Mouse (Mus musculus) large intestine, adult 2 months (tissue): ENCODE measurements around the gene Otub1. TPM values are rescaled to one million over a fixed set of nuclear protein-coding genes. Genes with fewer than 3 reads are reported as not detected.

ENCODE experiments used
- DNase-seq: peaks from one replicate; pipeline ENCODE4 v3.0.0-alpha.2; 2012; ENCODE audit warnings: low read depth, low spot score
- WGBS: fragments of 180-500 bp; shearing (Covaris S2); methylation state at CpG from one replicate; pipeline ENCODE4 v1.1.7; 2018; 5-methylcytosine and 5-hydroxymethylcytosine counted together
- polyA plus RNA-seq: library from polyadenylated mRNA; depleted of rRNA; stranded (reverse); fragments of >200 nt; gene quantifications from 2 replicates; pipeline ENCODE4 v1.2.3, GENCODE M21; 2012; rRNA removed

Gene Otub1
- polyA plus RNA-seq, 1 experiment, result 118 TPM

GRCm38 (mm10) chr19:7151927-7152653 is 54.0 kb downstream of the Otub1 start:
- 92% methylated on average over 6 of the region's 6 CpGs for WGBS

GRCm38 (mm10) chr19:7151300-7151926 is 54.7 kb downstream of the Otub1 start:
- WGBS, result 93% methylated on average over 7 of the region's 7 CpGs
- DNase-seq, result no peak

More at GRCm38 (mm10) chr19:7151927-7152653, 54.0 kb downstream of the Otub1 start:
- DNase-seq, result no peak

GRCm38 (mm10) chr19:7149158-7149685 is 56.9 kb downstream of the Otub1 start:
- no peak for DNase-seq
- 85% methylated on average over 7 of the region's 7 CpGs for WGBS

GRCm38 (mm10) chr19:7148541-7149085 is 57.5 kb downstream of the Otub1 start:
- no peak for DNase-seq
- 80% methylated on average over 8 of the region's 8 CpGs for WGBS

Other genes starting within 250 kb of the Otub1 start
- gene Ppp1r14b, start 231.3 kb downstream of the Otub1 start, polyA plus RNA-seq, result 98.4 and 98.9 TPM in 2 replicates
- gene Plcb3, start 229.8 kb downstream of the Otub1 start, polyA plus RNA-seq, result 383 and 614 TPM in 2 replicates
- gene Fkbp2, start 225.8 kb downstream of the Otub1 start, polyA plus RNA-seq, result 63.9 and 76.9 TPM in 2 replicates
- 17.2 and 17.5 TPM in 2 replicates for gene Vegfb, start 218.7 kb downstream of the Otub1 start, polyA plus RNA-seq
- gene Dnajc4, start 213.7 kb downstream of the Otub1 start, polyA plus RNA-seq, result 44.6 and 46.9 TPM in 2 replicates
- gene Nudt22, start 210.2 kb downstream of the Otub1 start, polyA plus RNA-seq, result 59.3 and 68.1 TPM in 2 replicates
- 10.0 and 11.4 TPM in 2 replicates for gene Trpt1, start 210.2 kb downstream of the Otub1 start, polyA plus RNA-seq
- gene Fermt3, start 186.8 kb downstream of the Otub1 start, polyA plus RNA-seq, result 17.3 and 20.1 TPM in 2 replicates
- gene Stip1, start 166.3 kb downstream of the Otub1 start, polyA plus RNA-seq, result 43.9 and 51.2 TPM in 2 replicates
- gene Macrod1, start 149.5 kb downstream of the Otub1 start, polyA plus RNA-seq, result 19.2 and 22.4 TPM in 2 replicates
- 0.14 TPM in 2 replicates for gene Flrt1, start 100.6 kb downstream of the Otub1 start, polyA plus RNA-seq
- gene Cox8a, start 11.3 kb upstream of the Otub1 start, polyA plus RNA-seq, result 2,194 and 2,281 TPM in 2 replicates
- gene Naa40, start 34.9 kb upstream of the Otub1 start, polyA plus RNA-seq, result 24.2 and 24.8 TPM in 2 replicates
- gene Rcor2, start 61.0 kb upstream of the Otub1 start, polyA plus RNA-seq, result 2.1 and 2.5 TPM in 2 replicates
- 108 and 145 TPM in 2 replicates for gene Mark2, start 135.5 kb upstream of the Otub1 start, polyA plus RNA-seq
- 14.1 and 14.2 TPM in 2 replicates for gene Spindoc, start 176.7 kb upstream of the Otub1 start, polyA plus RNA-seq
- gene 2700081O15Rik, start 211.3 kb upstream of the Otub1 start, polyA plus RNA-seq, result 4.4 and 6.4 TPM in 2 replicates